Mouse (Mus musculus) neural tube, embryonic 13.5 days (tissue): ENCODE measurements around the gene 1700061G19Rik. TPM values are rescaled to one million over a fixed set of nuclear protein-coding genes. Genes with fewer than 3 reads are reported as not detected.

Source experiments
- ATAC-seq: fragments of 200-750 bp; cut with Nextera tagmentation; 2 replicates; pipeline ENCODE4 v1.8.0; 2017; ENCODE audit warnings: low read depth, mild to moderate bottlenecking, moderate TSS enrichment, moderate library complexity
- H3K27ac ChIP-seq: fragments of 300-500 bp; sonication (generic); replicated peaks from 2 replicates; pipeline ENCODE4 v1.5.1; 2015; ENCODE audit warnings: moderate library complexity, mild to moderate bottlenecking, inconsistent platforms
- H3K27me3 ChIP-seq: fragments of 300-500 bp; sonication (generic); 2 replicates; pipeline ENCODE4 v1.6.1; 2015; ENCODE audit warnings: mild to moderate bottlenecking, inconsistent platforms
- H3K36me3 ChIP-seq: fragments of 300-500 bp; sonication (generic); 2 replicates; pipeline ENCODE4 v1.6.1; 2015; ENCODE audit warnings: mild to moderate bottlenecking, inconsistent platforms
- H3K4me1 ChIP-seq: fragments of 300-500 bp; sonication (generic); replicated peaks from 2 replicates; pipeline ENCODE4 v1.6.1; 2015; ENCODE audit warnings: inconsistent platforms
- H3K4me2 ChIP-seq: fragments of 300-500 bp; sonication (generic); 2 replicates; pipeline ENCODE4 v1.6.1; 2015; ENCODE audit warnings: inconsistent platforms, mild to moderate bottlenecking, moderate library complexity
- H3K4me3 ChIP-seq: fragments of 300-500 bp; sonication (generic); 2 replicates; pipeline ENCODE4 v1.5.1; 2015; ENCODE audit warnings: mild to moderate bottlenecking, inconsistent platforms
- H3K9ac ChIP-seq: fragments of 300-500 bp; sonication (generic); 2 replicates; pipeline ENCODE4 v1.6.1; 2015; ENCODE audit warnings: moderate library complexity, mild to moderate bottlenecking, inconsistent platforms
- H3K9me3 ChIP-seq: fragments of 300-500 bp; sonication (generic); 2 replicates; pipeline ENCODE4 v1.6.1; 2016; ENCODE audit warnings: inconsistent platforms
- WGBS: fragments of 180-500 bp; shearing (Covaris S2); methylation state at CpG from one replicate; pipeline ENCODE4 v1.1.7; 2015; 5-methylcytosine and 5-hydroxymethylcytosine counted together
- polyA plus RNA-seq: library from polyadenylated mRNA; unstranded; fragments of >200 nt; fragmentation: Nextera tagmentation; extraction: Ambion mirVana; gene quantifications from 2 replicates; pipeline ENCODE4 v1.2.1, GENCODE M21; 2015

1700061G19Rik gene
- polyA plus RNA-seq, result 0.54 and 0.60 TPM in 2 replicates

DNA sequence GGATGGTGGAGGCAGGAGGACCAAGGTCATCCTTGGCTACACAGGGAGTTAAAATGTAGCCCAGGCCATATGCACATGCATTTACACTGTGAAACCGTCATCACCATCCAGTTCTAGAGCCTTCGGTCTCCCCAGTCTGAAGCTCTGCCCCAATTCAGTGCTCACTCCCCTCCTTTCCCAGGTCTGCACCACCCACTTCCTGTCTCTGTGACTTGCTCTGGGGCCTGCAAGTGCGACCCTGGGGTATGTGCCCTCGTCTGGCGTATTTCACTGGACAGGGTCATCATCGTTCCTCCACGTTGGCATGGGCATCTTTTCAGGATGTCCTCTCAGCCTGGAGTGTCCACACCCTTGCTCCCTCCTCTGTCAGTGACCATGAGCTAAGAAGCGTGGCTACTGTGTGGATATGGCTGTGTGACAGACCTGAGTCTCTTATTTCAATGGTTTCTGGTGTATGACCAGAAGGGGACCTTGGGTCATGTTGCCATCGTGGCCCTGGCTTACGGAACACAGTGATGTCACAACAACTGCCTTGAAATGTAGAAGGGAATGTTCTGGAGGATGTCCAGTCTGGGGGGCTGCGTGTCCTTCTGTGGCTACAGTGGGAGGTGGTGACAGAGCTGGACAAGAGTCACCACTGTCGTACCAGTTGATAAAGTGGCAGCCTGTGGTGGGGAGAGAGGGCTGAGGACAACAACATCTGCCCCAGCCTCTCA is at the start of gene 1700061G19Rik:
Gene 1700061G19Rik (plus strand): TSS at position 542 of the 716 bp plus-strand sequence.
- Histone ChIP-seq H3K4me2 (no peak within 1 kb of the TSS), H3K4me1 (no peaks in the 10 kb centered on the region), H3K27ac (no peak within 1 kb of the TSS), H3K4me3 (no peak within 1 kb of the TSS), H3K36me3 (no peaks in the 10 kb centered on the region), H3K9ac (no peak within 1 kb of the TSS), H3K27me3 (no peaks in the 10 kb centered on the region), H3K9me3 (no peaks in the 10 kb centered on the region)
- WGBS, result 87% methylated on average over 12 of the region's 12 CpGs
- ATAC-seq, result no peak

GRCm38 (mm10) chr17:56826718-56827117 is 48.6 kb upstream of the 1700061G19Rik start:
- no peak overlapping the region for H3K9ac ChIP-seq
- no peak overlapping the region for H3K27ac ChIP-seq
- H3K27me3 ChIP-seq, result peaks cover 24% of the 10 kb centered on the region
- H3K36me3 ChIP-seq, result no peaks in the 10 kb centered on the region
- WGBS, result 90% methylated on average over 2 of the region's 2 CpGs
- H3K9me3 ChIP-seq, result no peaks in the 10 kb centered on the region
- no peak overlapping the region for H3K4me3 ChIP-seq
- H3K4me2 ChIP-seq, result no peak overlapping the region
- H3K4me1 ChIP-seq, result peaks cover 19% of the 10 kb centered on the region
- ATAC-seq, result no peak

DNA sequence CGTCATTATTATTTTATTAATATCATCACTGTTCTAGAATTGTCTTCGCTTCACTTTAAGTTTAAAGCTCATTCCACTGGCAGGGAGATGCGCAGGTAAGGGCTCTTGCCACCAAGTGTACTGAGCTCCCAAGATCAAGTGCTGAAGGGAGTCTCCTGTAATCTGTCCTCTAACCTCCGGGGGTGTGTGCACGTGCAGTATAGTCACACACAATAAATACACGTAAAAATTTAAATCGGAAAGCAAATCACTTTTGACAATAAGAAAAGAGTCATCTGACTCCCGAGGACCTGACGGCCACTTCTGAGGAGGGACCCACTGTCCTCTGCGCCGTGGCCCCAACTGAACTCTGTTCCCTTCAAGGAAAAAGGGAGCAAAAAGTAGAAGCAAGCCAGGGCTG is 46.1 kb upstream of the 1700061G19Rik start:
- H3K36me3 ChIP-seq, result no peaks in the 10 kb centered on the region
- peak overlapping the region; percentile 62 for H3K4me3 ChIP-seq
- H3K27ac ChIP-seq, result no peak overlapping the region
- H3K9me3 ChIP-seq, result no peaks in the 10 kb centered on the region
- peaks cover 33% of the 10 kb centered on the region for H3K27me3 ChIP-seq
- 27% methylated on average over 11 of the region's 11 CpGs for WGBS
- peak overlapping the region; percentile 76 for H3K4me2 ChIP-seq
- H3K4me1 ChIP-seq, result peaks cover 20% of the 10 kb centered on the region
- H3K9ac ChIP-seq, result peak overlapping the region; percentile 68
- ATAC-seq, result no peak

DNA sequence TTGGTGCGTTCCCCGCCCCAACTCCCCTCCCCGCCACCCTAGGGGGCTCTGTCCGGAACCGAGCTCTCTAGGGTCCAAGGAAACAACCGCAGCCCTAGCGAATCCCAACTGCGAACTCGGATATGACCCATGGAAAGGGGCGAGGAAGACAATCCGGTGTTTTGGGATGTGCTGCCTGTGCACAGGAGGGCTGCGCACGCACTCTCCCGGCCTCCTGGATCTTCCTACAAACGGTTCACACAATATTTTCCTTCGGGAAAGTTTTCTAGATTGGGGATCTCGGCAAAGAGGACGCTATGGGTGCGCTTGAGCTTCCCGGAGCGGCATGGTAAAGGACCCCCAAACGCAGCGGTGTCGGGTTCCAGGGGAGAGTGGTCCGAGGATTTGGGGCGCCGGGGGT is 45.5 kb upstream of the 1700061G19Rik start:
- ATAC-seq, result no peak
- peak overlapping the region; percentile 76 for H3K4me2 ChIP-seq
- no peaks in the 10 kb centered on the region for H3K36me3 ChIP-seq
- under 1% methylated on average over 27 of the region's 27 CpGs for WGBS
- H3K4me1 ChIP-seq, result peaks cover 20% of the 10 kb centered on the region
- H3K27ac ChIP-seq, result no peak overlapping the region
- no peaks in the 10 kb centered on the region for H3K9me3 ChIP-seq
- peak overlapping the region; percentile 62 for H3K4me3 ChIP-seq
- peak overlapping the region; percentile 68 for H3K9ac ChIP-seq
- H3K27me3 ChIP-seq, result peaks cover 33% of the 10 kb centered on the region

DNA sequence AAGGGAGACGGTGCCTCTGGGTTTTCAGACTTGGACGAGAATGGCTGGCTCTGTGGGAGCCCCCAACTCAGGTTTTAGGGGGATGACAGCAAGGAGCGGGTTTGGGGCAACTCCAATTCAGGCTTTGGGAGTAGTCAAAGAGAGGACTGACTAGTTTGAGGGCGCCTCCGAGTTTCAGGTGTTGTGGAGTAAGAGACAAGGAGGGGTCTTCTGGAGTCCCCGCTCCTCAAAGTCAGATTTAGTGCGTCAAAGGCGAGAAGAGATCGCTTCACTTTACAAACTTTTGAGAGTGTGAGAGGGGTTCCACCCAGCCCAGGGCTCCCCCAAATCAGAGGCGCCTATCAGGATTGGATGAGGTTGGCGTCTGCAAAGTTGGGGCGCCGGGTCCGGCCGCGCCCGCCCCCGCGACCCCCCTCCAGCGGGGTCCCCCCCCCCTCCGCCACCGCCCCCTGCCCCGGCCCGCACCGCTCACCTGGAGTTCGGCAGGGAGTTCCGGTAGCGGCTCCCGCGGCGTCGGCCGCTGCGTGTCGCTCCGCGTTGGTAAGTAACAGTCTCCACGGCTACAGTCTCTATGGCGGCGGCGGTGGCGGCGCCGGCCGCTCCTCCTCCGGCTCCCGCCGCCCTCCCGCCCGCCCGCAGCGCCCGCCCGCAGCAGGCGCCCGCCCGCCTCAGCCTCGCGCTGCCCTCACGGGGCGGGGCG is 44.7 kb upstream of the 1700061G19Rik start, which contains the start of gene Rfx2:
Gene Rfx2 (minus strand): TSS at position 603 of the 700 bp plus-strand sequence.
- under 1% methylated on average over 36 of the region's 62 CpGs for WGBS
- peak within 1 kb of the TSS; percentile 43; the same call in 1 of the 2 replicates for H3K27ac ChIP-seq

DNA sequence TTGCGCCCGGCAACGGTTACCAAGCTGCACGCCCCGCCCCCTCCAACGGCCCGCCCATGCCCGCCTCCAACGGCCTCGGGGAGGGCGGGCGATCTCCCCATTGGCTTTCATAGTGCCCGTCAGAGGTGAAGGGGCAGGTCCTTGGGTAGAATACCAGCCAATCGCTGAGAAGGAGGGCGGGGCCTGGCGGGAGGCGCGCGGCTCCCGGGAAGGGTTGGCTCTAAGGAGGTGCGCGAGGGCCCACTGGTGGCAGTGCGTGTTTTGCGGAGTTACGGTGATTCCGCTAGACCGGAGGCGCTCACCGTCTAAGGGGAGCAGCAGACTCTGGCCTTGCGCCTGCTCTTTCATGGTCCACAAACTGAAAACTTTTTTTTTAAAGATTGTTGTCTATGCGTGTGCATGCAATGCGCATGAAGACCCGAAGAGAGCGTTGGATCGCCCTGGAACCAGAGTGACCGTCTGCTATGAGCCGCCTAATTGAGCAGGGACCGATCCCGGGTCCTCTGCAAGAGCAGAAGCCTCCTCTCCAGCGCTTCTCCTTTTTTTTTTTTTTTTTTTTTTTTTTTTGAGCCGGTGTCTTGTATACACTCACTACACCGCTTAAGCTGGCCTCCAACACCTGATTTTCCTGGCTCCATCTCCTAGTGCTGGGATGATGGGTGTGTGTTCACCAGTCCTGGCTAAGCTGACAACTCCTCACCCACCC is 44.0 kb upstream of the 1700061G19Rik start:
- no peaks in the 10 kb centered on the region for H3K9me3 ChIP-seq
- peak overlapping the region; percentile 47; the same call in 1 of the 2 replicates for H3K9ac ChIP-seq
- peak overlapping the region; percentile 76 for H3K4me2 ChIP-seq
- no peaks in the 10 kb centered on the region for H3K36me3 ChIP-seq
- peaks cover 33% of the 10 kb centered on the region for H3K27me3 ChIP-seq
- H3K4me3 ChIP-seq, result peak overlapping the region; percentile 62
- no peak overlapping the region for H3K27ac ChIP-seq
- under 1% methylated on average over 42 of the region's 42 CpGs for WGBS
- peaks cover 20% of the 10 kb centered on the region for H3K4me1 ChIP-seq
- ATAC-seq, result peak; percentile 99

More for the DNA sequence above, 44.7 kb upstream of the 1700061G19Rik start, which contains the start of gene Rfx2:
- Histone ChIP-seq H3K9me3 (no peaks in the 10 kb centered on the region), H3K9ac (peak within 1 kb of the TSS; percentile 68), H3K27me3 (peaks cover 33% of the 10 kb centered on the region), H3K4me3 (peak within 1 kb of the TSS; percentile 62), H3K36me3 (no peaks in the 10 kb centered on the region), H3K4me1 (peaks cover 20% of the 10 kb centered on the region), H3K4me2 (peak within 1 kb of the TSS; percentile 76)
- peak; percentile 36; the same call in 1 of the 2 replicates for ATAC-seq

- Histone ChIP-seq H3K9me3 (no peaks in the 10 kb centered on the region), H3K4me2 (no peak overlapping the region), H3K27ac (no peak overlapping the region), H3K27me3 (peaks cover 31% of the 10 kb centered on the region), H3K9ac (no peak overlapping the region), H3K4me1 (peaks cover 20% of the 10 kb centered on the region), H3K36me3 (no peaks in the 10 kb centered on the region), H3K4me3 (no peak overlapping the region)
- WGBS, result 86% methylated on average over 1 of the region's 1 CpGs
- ATAC-seq, result no peak
Observed at GRCm38 (mm10) chr17:56832918-56833317, 42.4 kb upstream of the 1700061G19Rik start.

DNA sequence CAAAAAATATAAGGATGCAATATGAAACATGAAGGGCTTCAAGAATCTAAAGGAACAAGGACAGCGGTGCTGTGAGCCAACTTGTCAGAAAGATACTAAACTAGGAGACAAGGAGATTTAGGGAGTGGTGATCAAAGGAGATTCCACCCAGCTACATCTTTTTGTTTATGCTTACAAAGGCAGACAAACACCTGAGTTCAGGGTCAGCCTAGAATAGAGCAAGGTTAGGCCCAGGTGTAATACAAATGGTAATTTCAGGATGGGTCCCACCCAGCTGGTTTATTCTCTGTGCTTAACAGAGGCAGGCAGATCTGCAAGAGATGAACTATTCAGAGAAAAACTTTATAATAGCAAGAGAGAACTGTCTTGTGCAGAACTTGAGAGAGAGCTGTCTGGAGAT is 41.9 kb upstream of the 1700061G19Rik start:
- no peaks in the 10 kb centered on the region for H3K36me3 ChIP-seq
- H3K4me3 ChIP-seq, result no peak overlapping the region
- H3K4me2 ChIP-seq, result no peak overlapping the region
- H3K27me3 ChIP-seq, result peaks cover 28% of the 10 kb centered on the region
- H3K27ac ChIP-seq, result no peak overlapping the region
- no peaks in the 10 kb centered on the region for H3K9me3 ChIP-seq
- ATAC-seq, result no peak
- WGBS, result 90% methylated on average over 1 of the region's 1 CpGs
- H3K4me1 ChIP-seq, result peaks cover 20% of the 10 kb centered on the region
- H3K9ac ChIP-seq, result no peak overlapping the region

DNA sequence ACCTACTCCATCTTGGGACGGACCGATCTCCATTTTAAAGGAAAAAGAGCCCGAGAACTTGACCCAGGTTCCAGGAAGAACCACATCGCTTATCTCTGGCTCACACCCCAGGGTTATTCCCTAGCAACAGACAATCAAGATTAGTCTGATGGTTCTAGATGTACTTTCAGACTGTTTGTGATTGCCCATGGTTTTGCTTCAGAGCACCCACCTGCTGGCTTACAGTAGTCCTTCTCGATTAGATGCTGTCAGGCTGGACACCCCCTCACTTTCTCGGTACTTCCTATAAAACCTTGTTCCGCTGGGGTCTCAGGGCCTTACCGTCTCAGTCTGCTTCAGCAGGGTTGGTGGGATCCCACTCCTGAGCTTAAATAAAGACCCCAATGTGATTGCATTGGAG is 38.9 kb upstream of the 1700061G19Rik start:
- Histone ChIP-seq H3K27me3 (peaks cover 9% of the 10 kb centered on the region; the same call in 1 of the 2 replicates), H3K4me1 (0 out of 2 replicates have a peak, but pooled peaks cover 3% of the 10 kb centered on the region), H3K4me2 (no peak overlapping the region), H3K36me3 (no peaks in the 10 kb centered on the region), H3K27ac (no peak overlapping the region), H3K9ac (no peak overlapping the region), H3K9me3 (no peaks in the 10 kb centered on the region), H3K4me3 (no peak overlapping the region)
- WGBS, result 91% methylated on average over 8 of the region's 8 CpGs
- no peak for ATAC-seq

DNA sequence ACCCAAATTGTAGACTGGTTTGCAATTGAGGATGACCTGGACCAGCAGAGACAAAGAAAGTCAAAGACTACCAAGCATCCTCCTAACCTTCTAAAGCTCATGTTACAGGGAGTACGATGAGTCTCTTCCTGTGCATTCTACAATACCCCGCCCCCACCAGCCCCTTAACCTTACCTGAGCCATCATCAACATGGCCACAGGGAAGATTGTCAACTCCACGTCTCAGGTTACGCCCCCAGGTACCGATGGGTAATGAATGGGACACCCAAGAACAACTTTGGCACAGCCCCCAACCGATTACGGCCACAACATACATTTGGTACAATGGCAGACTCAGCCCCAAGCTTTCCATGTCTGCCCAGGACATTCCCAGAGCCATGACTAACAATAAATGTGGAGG is 34.8 kb upstream of the 1700061G19Rik start:
- WGBS, result 89% methylated on average over 7 of the region's 7 CpGs
- Histone ChIP-seq H3K4me1 (no peaks in the 10 kb centered on the region), H3K36me3 (no peaks in the 10 kb centered on the region), H3K4me2 (no peak overlapping the region), H3K9ac (no peak overlapping the region), H3K4me3 (no peak overlapping the region), H3K27ac (no peak overlapping the region), H3K9me3 (no peaks in the 10 kb centered on the region), H3K27me3 (no peaks in the 10 kb centered on the region)
- no peak for ATAC-seq

DNA sequence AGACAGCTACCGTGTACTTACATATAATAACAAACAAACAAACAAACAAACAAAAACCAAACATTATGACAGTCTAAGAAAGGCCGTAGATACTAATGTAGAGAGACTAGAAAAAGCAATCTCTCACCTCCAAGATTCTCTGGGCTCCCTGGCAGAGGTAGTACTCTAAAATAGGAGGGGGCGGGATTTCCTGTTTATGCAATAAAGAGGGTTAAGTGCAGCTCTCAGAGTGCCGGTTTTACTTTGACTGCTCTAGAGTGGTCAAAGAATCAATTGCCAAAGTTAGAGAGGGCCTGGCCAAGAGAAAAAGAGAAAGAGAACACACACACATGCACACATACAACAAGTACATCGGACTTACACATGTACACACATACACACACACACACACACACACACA is 33.1 kb upstream of the 1700061G19Rik start:
- no peaks in the 10 kb centered on the region for H3K27me3 ChIP-seq

GRCm38 (mm10) chr17:56843678-56844077 is 31.6 kb upstream of the 1700061G19Rik start:
- H3K4me2 ChIP-seq, result no peak overlapping the region
- H3K27ac ChIP-seq, result no peak overlapping the region
- H3K9ac ChIP-seq, result no peak overlapping the region
- H3K9me3 ChIP-seq, result no peaks in the 10 kb centered on the region
- H3K27me3 ChIP-seq, result no peaks in the 10 kb centered on the region
- no peak for ATAC-seq
- H3K4me1 ChIP-seq, result no peaks in the 10 kb centered on the region
- no peaks in the 10 kb centered on the region for H3K36me3 ChIP-seq
- WGBS, result 88% methylated on average over 5 of the region's 5 CpGs
- H3K4me3 ChIP-seq, result no peak overlapping the region

More for the DNA sequence above, 33.1 kb upstream of the 1700061G19Rik start:
- H3K36me3 ChIP-seq, result no peaks in the 10 kb centered on the region
- no peak overlapping the region for H3K27ac ChIP-seq
- no peak overlapping the region for H3K4me2 ChIP-seq
- H3K9me3 ChIP-seq, result no peaks in the 10 kb centered on the region
- WGBS, result 85% methylated on average over 5 of the region's 5 CpGs
- H3K4me3 ChIP-seq, result no peak overlapping the region
- no peaks in the 10 kb centered on the region for H3K4me1 ChIP-seq
- ATAC-seq, result no peak
- no peak overlapping the region for H3K9ac ChIP-seq
